Mouse (Mus musculus) heart, postnatal 10 days (tissue): Measurements from ENCODE around the gene Loxl4. TPM values are rescaled to one million over a fixed set of nuclear protein-coding genes. Genes with fewer than 3 reads are reported as not detected.

ENCODE experiments used
- DNase-seq, 2 experiments: peaks; one replicate each; pipeline ENCODE4 v3.0.0; 2021
- intact Hi-C: fragments of 180-260 bp; cut with DNase I; formaldehyde crosslinking; loops from one replicate; pipeline ENCODE4 v1.15.1; 2025
- total RNA-seq, 2 experiments: library from RNA; stranded (reverse); gene quantifications; 2 replicates each; pipeline ENCODE4 v1.2.3; 2021

Gene Loxl4
- total RNA-seq, 2 experiments from 2014 or later, result 1.1 to 1.6 TPM

DNA sequence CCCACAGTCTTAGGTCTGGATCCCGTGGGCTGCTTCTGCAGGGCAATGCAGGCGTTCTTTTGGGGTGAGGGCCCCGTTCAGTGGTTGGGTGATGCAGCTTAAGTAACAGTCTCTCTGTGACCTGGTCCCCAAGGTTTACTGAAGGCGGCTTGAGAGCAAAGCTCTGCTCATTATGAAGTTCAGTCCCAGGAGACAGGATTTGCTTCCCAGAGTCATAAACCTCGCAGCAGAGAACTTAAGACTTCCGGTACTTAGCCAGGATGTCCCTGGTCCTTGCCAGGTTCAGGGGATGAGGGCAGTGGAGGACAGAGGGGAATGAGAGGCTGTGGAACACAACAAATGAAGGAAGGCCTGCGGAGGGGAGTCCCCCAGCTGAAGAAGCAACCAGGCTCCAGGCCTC, 503 bp upstream of the Loxl4 start:
- intact Hi-C loops, result no loop called here
- DNase-seq, result peak in 1 of 2 experiments; percentile 31

DNA sequence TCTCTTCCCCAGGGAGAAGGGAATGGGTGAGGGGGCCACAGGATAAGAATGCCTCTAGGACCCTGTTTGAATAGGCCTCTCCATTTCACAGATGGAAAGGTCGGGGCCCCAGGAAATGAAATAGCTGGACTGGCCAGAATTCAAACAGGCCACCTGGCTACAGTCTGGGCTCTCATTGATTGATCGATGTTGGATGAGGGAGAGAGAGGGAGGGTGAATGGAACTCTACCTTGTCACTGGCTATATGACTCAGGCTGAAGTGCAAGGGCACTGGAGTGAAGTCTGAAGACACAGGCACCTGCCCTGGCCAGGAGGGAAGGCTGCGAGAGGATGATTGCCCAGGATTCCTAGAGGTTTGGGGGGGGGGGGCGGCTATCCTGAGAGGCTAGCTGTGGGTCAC, 867 bp downstream of the Loxl4 start:
- DNase-seq, result no peak
- intact Hi-C loops, result no loop called here

GRCm38 (mm10) chr19:42609716-42610115, 2.9 kb downstream of the Loxl4 start:
- intact Hi-C loops, result no loop called here
- DNase-seq, result no peak

GRCm38 (mm10) chr19:42608082-42608481, 4.5 kb downstream of the Loxl4 start:
- no peak for DNase-seq
- intact Hi-C loops, result no loop called here

GRCm38 (mm10) chr19:42602576-42602975, 10.0 kb downstream of the Loxl4 start:
- intact Hi-C loops, result no loop called here
- no peak for DNase-seq

DNA sequence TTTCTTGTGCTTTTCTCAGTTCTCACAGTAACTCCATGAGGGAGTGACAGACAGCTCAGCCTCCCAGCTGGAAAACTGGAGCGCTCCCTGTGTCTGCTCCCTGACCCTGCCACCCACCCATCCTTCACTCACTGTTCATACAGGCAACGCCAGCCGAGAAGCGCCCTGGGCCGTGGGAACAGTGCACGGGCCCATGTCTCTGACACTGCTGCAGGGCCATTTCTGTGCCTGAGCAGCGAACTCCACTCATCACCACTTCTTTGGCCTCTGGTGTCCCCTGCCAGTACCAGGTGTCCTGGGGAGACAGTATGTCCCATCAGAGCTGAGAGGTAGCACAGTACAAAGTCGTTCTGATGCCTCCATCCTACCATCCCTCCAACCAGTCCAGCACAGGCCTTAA, 10.6 kb downstream of the Loxl4 start:
- intact Hi-C loops, result no loop called here
- no peak for DNase-seq

GRCm38 (mm10) chr19:42601445-42601844, 11.2 kb downstream of the Loxl4 start:
- peak; percentile 22 to 37 for DNase-seq
- intact Hi-C loops, result no loop called here

GRCm38 (mm10) chr19:42600591-42600990, 12.0 kb downstream of the Loxl4 start:
- DNase-seq, result no peak
- intact Hi-C loops, result no loop called here

GRCm38 (mm10) chr19:42599891-42600290, 12.7 kb downstream of the Loxl4 start:
- intact Hi-C loops, result no loop called here
- DNase-seq, result no peak

GRCm38 (mm10) chr19:42597896-42598295, 14.7 kb downstream of the Loxl4 start:
- intact Hi-C loops, result no loop called here
- DNase-seq, result no peak

- no peak for DNase-seq
- intact Hi-C loops, result no loop called here
These were observed 15.3 kb downstream of the Loxl4 start for GRCm38 (mm10) chr19:42597286-42597685.

- intact Hi-C loops, result no loop called here
- no peak for DNase-seq
These were observed 17.5 kb downstream of the Loxl4 start for GRCm38 (mm10) chr19:42595066-42595465.

- intact Hi-C loops, result no loop called here
- no peak for DNase-seq
These were observed 19.2 kb downstream of the Loxl4 start for GRCm38 (mm10) chr19:42593456-42593855.

GRCm38 (mm10) chr19:42591534-42591933, 21.1 kb downstream of the Loxl4 start:
- intact Hi-C loops, result no loop called here

GRCm38 (mm10) chr19:42589246-42589645, 23.4 kb downstream of the Loxl4 start:
- peak in 1 of 2 experiments; percentile 23 for DNase-seq
- intact Hi-C loops, result loop anchor here (1.0 kb wide), 2 partner anchors 66 to 155 kb away; no protein-coding TSS in a partner anchor

More at GRCm38 (mm10) chr19:42591534-42591933, 21.1 kb downstream of the Loxl4 start:
- DNase-seq, result no peak

- DNase-seq, result no peak
- intact Hi-C loops, result no loop called here
These were observed 24.9 kb downstream of the Loxl4 start for GRCm38 (mm10) chr19:42587704-42588103.

DNA sequence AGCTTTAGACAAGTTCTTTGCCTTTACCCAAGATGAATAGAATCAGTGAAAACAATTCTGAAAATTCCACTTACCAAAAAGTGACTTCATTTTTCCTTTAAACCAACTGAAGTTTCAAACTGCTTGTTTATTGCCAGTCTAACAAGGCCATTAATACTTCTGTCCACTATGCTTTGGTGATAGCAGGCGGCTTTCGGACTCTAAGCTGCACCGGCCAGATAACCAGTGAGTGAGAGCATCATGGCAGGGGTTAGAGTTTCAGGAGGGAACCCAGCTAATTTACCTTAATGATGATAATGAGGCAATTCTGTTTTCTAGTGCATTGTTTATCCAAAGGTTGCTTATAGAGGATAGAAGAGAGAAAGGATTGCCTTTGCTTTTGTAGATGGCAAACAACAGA, 28.4 kb downstream of the Loxl4 start:
- DNase-seq, result no peak
- intact Hi-C loops, result no loop called here

DNA sequence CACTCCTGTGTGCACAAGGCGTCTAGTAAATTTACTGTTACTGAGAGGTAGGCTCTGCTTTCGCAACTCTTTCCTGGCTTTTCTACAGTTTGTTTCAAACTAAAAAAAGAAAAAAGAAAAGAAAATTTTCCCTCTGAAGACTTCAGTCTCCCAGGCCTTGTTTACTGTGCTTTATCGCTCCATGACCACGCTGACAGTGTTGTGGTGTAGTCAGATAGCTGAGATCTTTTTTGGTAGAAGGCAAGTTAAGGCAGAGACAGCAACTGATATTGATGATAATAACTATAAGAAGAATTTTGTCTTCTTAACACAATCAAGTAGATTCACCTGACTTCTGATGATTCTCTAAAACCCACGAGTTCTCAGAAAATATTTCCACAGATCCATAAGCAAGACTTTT, 28.9 kb downstream of the Loxl4 start:
- DNase-seq, result no peak
- intact Hi-C loops, result no loop called here

DNA sequence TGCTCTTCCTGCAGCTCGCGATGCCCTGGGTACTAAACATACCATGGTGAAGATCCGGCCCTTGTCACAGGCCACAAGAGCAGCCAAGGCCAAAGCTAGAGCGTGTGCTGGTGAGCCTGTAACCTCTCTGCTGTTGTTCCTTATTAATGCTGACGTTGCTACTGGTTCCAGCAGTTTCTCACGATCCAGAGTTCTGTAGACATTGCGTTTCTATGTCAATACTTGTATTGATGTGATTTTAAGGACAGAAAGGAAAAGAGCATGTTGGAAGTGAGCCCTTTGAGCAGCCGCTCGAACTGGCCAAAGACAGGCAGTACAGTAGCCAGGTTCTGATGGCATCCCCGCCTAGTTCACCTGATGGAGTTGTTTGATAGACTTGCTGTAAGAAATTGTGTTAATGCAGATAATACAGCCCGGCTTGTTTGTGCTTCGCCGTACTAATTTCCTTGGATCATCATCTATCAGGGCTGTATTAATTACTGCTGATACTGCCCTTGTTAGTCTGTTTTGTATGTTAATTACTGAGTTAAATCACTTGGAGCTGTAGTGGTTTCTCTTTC, 29.7 kb downstream of the Loxl4 start:
- intact Hi-C loops, result no loop called here
- no peak for DNase-seq

- no peak for DNase-seq
These were observed 31.9 kb downstream of the Loxl4 start for GRCm38 (mm10) chr19:42580701-42581100.

GRCm38 (mm10) chr19:42578631-42579030, 34.0 kb downstream of the Loxl4 start:
- intact Hi-C loops, result no loop called here
- DNase-seq, result no peak

More at GRCm38 (mm10) chr19:42580701-42581100, 31.9 kb downstream of the Loxl4 start:
- intact Hi-C loops, result no loop called here

DNA sequence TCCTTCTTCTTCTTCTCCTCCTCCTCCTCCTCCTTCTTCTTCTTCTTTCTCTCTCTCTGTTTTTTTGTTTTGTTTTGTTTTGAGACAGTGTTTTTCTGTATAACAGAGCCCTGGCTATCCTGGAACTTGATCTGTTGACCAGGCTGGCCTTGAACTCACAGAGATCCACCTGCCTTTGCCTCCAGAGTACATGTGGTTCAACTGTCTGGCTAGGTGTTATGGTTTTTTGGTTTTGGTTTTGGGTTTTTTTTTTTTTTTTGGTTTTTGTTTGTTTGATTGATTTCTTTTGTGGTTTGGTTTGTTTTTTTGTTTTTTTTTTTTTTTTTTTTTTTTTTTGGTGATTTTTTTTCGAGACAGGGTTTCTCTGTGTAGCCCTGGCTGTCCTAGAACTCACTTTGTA, 35.8 kb downstream of the Loxl4 start:
- intact Hi-C loops, result no loop called here
- DNase-seq, result no peak

DNA sequence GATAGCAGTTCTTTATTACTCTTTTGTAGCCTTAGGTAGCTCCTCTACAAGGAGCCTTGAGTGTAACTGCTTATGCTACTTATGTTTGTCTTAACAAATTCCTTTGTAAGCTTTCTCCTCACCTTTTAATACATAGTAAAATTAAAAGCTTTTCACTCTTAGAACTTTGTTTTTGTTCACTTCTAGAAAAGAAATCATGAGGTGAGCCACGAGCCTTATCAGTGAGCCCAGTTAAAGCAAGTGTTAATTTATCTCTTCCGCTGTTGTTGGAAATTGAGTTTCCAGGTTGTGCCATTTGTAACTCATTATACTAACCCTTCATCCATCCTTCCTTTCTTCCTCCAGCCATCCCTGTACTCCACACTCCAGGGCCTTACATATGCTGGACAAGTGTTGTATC, 37.3 kb downstream of the Loxl4 start:
- intact Hi-C loops, result no loop called here

More for the DNA sequence above, 37.3 kb downstream of the Loxl4 start:
- no peak for DNase-seq
